8 mouse cellular contexts compared by ENCODE assay signal in genomic region chr10:40177323-40177962, GRCm38 (mm10). TPM values are rescaled to one million over a fixed set of nuclear protein-coding genes. Genes with fewer than 3 reads are reported as not detected.
DNase-seq lines count a peak whose midpoint lies in the region; ATAC-seq and TF ChIP-seq lines count a peak whose summit lies in the region.

No protein-coding gene starts in this region.

- H3K4me1 ChIP-seq in megakaryocyte, embryonic 14.5 days = peaks cover 68% of the 10 kb centered on the region
- H3K4me1 ChIP-seq in lung, adult 2 months (ENCODE audit: control insufficient read depth, insufficient read depth, low read length) = peaks cover 3% of the 10 kb centered on the region; the same call in 1 of the 2 replicates

- no peak for TF ChIP-seq CTCF in lung, adult 2 months (IDR thresholded peaks at IDR 0.05; ENCODE audit: insufficient read depth, low read length)

- H3K4me3 ChIP-seq in megakaryocyte, embryonic 14.5 days (replicated peaks) = peak overlapping the region; percentile 47
- no peak overlapping the region for H3K4me3 ChIP-seq in lung, adult 2 months (replicated peaks; ENCODE audit: extremely low read depth, low read depth, low read length)

- H3K36me3 ChIP-seq in megakaryocyte, embryonic 14.5 days (replicated peaks; ENCODE audit: low read length) = no peaks in the 10 kb centered on the region

- H3K27me3 ChIP-seq in megakaryocyte, embryonic 14.5 days (replicated peaks) = no peaks in the 10 kb centered on the region

- ATAC-seq in megakaryocyte, adult 5-6 weeks (ENCODE audit: poor library complexity, severe bottlenecking) = no peak

- no peaks in the 10 kb centered on the region for H3K9me3 ChIP-seq in megakaryocyte, embryonic 14.5 days

- WGBS in lung, adult 2 months = 9% methylated on average over 6 of the region's 6 CpGs

- DNase-seq in cerebellum, adult 18-20 months = peak; percentile 15 to 22
- no peak for DNase-seq in cerebellum, adult 9-10 months
- DNase-seq in heart, postnatal 4 days = peak; percentile 67
- peak; percentile 49 for DNase-seq in lung, adult 2 months
- DNase-seq in testis, postnatal 10 days (ENCODE audit: low spot score) = peak; percentile 58
- no peak for DNase-seq in embryo, embryonic 11 days

- TF ChIP-seq POLR2A in lung, adult 2 months (IDR thresholded peaks at IDR 0.05; ENCODE audit: borderline replicate concordance, extremely low read depth, low read depth, low read length) = no peak

RNA-seq across cellular contexts. Expression of gene Slc16a10, which starts 35.4 kb away (rescaled TPM):
- polyA plus RNA-seq in megakaryocyte, embryonic 14.5 days (2012; ENCODE audit: insufficient read depth, low replicate concordance) = 7.0 and 10.9 TPM in 2 replicates
- 45.0 and 56.3 TPM in 2 replicates for total RNA-seq in megakaryocyte, adult 5-6 weeks (2015)
- 29.8 and 31.6 TPM in 2 replicates for total RNA-seq in megakaryocyte, adult 5-6 weeks (2017)
- 10 to 100 TPM; 12.9 to 14.3 TPM for total RNA-seq in heart, postnatal 4 days (2021)
- polyA plus RNA-seq in lung, adult 2 months (2012; rRNA removed) = 11.3 and 20.7 TPM in 2 replicates

Comparison
In these comparisons a context has a peak if more than half of its experiments do, and no peak if none do; other contexts are left out.
1. DNase-seq: peak in cerebellum, adult 18-20 months (2 of 2), heart, postnatal 4 days (single experiment), lung, adult 2 months (single experiment) and testis, postnatal 10 days (single experiment); none in cerebellum, adult 9-10 months (single experiment) and embryo, embryonic 11 days (single experiment).